Mouse (Mus musculus) megakaryocyte, embryonic 14.5 days (primary cell): Measurements from ENCODE around the gene Platr17. TPM values are rescaled to one million over a fixed set of nuclear protein-coding genes. Genes with fewer than 3 reads are reported as not detected.

ENCODE experiments used
- H3K27me3 ChIP-seq: replicated peaks from 2 replicates; pipeline ENCODE3; 2012; ENCODE audit warnings: inconsistent platforms
- H3K36me3 ChIP-seq: replicated peaks from 2 replicates; pipeline ENCODE3; 2012; ENCODE audit warnings: low read length, inconsistent platforms, mixed read lengths
- H3K4me1 ChIP-seq: 2 replicates; pipeline ENCODE4 v1.6.1; 2012; ENCODE audit warnings: inconsistent platforms
- H3K4me3 ChIP-seq: replicated peaks from 2 replicates; pipeline ENCODE3; 2012; ENCODE audit warnings: moderate library complexity, mild to moderate bottlenecking, inconsistent platforms
- H3K9me3 ChIP-seq: 2 replicates; pipeline ENCODE4 v1.6.1; 2012; ENCODE audit warnings: inconsistent platforms
- FLI1 ChIP-seq: IDR thresholded peaks from 2 replicates; pipeline ENCODE4 v1.6.1; 2012; ENCODE audit warnings: low read length, inconsistent platforms, mixed read lengths
- GATA1 ChIP-seq: IDR thresholded peaks from 3 replicates; pipeline ENCODE4 v1.6.1; 2012; ENCODE audit warnings: mixed read lengths, low read length, inconsistent platforms, borderline replicate concordance
- polyA plus RNA-seq: library from polyadenylated mRNA; stranded (reverse); fragments of >175 nt; gene quantifications from 2 replicates; pipeline ENCODE4 v1.2.3, GENCODE M21; 2012; ENCODE audit warnings: low replicate concordance; ENCODE audit not compliant: insufficient read depth

Gene Platr17
- polyA plus RNA-seq, 1 experiment: not detected

DNA sequence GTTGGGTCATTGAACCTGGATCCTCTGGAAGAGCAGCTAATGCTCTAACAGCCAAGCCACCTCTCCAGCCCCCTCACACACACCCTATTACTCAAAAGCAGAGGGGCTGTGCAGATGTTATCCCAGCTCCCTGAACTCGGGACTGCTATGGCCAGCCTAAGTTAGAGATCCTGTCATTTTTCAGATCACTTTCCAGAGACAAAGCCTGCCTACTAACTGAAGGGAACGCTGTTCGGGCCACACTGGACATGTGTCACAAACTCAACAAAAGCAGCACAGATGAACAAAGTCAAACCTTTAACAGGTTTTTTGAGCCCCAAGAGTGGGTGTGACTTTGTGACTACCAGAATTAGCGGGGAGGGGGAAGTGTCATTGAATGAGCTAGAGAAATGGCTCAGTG lies 47.9 kb downstream of the Platr17 start:
- Histone ChIP-seq H3K9me3 (no peaks in the 10 kb centered on the region), H3K36me3 (peaks cover 65% of the 10 kb centered on the region), H3K27me3 (no peaks in the 10 kb centered on the region), H3K4me1 (peaks cover 79% of the 10 kb centered on the region), H3K4me3 (peak overlapping the region; percentile 78)
- TF ChIP-seq FLI1: no peak
- no peak for TF ChIP-seq GATA1

- no peak for TF ChIP-seq GATA1
- no peak for TF ChIP-seq FLI1
- peaks cover 65% of the 10 kb centered on the region for H3K36me3 ChIP-seq
- peak overlapping the region; percentile 78 for H3K4me3 ChIP-seq
Measured at GRCm38 (mm10) chr17:33953310-33953709, 48.4 kb downstream of the Platr17 start.

DNA sequence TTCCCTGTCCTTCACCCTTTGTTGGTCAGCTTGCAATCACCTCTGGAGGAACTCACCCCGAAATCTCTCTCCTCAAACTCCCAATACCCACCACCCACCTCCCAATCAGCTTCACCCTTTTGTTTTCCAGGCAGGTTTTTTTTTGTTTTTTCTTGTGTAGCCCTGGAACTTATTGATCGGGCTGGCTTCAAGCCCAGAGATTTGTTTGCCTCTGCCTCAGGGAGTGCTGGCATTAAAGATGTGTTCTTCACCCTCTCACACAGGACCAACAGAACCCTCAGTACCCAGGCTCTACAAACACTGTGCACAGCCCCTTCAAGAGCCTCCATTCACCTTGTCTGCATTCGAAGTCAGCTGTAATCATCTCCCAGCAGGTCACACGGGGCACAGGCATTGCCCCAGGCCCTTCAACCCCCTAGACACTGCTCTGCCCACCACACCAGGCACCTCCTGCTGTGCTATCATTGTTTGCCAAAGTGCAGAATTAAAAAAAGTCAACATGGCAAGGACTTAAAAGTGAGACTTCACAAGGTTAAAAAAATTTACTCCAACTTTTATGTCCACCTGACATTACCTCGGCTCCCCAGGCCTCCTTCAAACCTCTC lies 49.1 kb downstream of the Platr17 start:
- H3K9me3 ChIP-seq: no peaks in the 10 kb centered on the region
- TF ChIP-seq GATA1 (no peak), FLI1 (no peak)
- H3K36me3 ChIP-seq: peaks cover 65% of the 10 kb centered on the region
- H3K4me3 ChIP-seq: peak overlapping the region; percentile 98
- no peaks in the 10 kb centered on the region for H3K27me3 ChIP-seq
- peaks cover 70% of the 10 kb centered on the region for H3K4me1 ChIP-seq

More at GRCm38 (mm10) chr17:33953310-33953709, 48.4 kb downstream of the Platr17 start:
- Histone ChIP-seq H3K27me3 (no peaks in the 10 kb centered on the region), H3K4me1 (peaks cover 77% of the 10 kb centered on the region), H3K9me3 (no peaks in the 10 kb centered on the region)

GRCm38 (mm10) chr17:33954646-33955554 lies 50.0 kb downstream of the Platr17 start:
- peaks cover 66% of the 10 kb centered on the region for H3K4me1 ChIP-seq
- TF ChIP-seq FLI1 (no peak), GATA1 (no peak)
- no peaks in the 10 kb centered on the region for H3K27me3 ChIP-seq
- H3K9me3 ChIP-seq: no peaks in the 10 kb centered on the region
- peak overlapping the region; percentile 98 for H3K4me3 ChIP-seq
- H3K36me3 ChIP-seq: peaks cover 65% of the 10 kb centered on the region

GRCm38 (mm10) chr17:33955555-33956214 lies 50.8 kb downstream of the Platr17 start, which contains the start of the genes Vps52 and Rps18:
Gene Vps52, plus strand, starts transcription at chr17:33955812.
Gene Rps18, minus strand, starts transcription at chr17:33956001.
- no peaks in the 10 kb centered on the region for H3K27me3 ChIP-seq
- peak within 1 kb of the TSS; percentile 98 for H3K4me3 ChIP-seq
- no peaks in the 10 kb centered on the region for H3K9me3 ChIP-seq
- TF ChIP-seq GATA1 (no peak), FLI1 (peak; percentile 92)
- peaks cover 64% of the 10 kb centered on the region for H3K36me3 ChIP-seq
- H3K4me1 ChIP-seq: peaks cover 58% of the 10 kb centered on the region

Other genes with a start within 250 kb of the Platr17 start
- 70.4 and 414 TPM in 2 replicates for gene Hnrnpm, start 218.3 kb upstream of the Platr17 start, polyA plus RNA-seq
- 77.9 and 126 TPM in 2 replicates for gene March2, start 186.5 kb upstream of the Platr17 start, polyA plus RNA-seq
- 140 and 309 TPM in 2 replicates for gene Rab11b, start 144.6 kb upstream of the Platr17 start, polyA plus RNA-seq
- gene Angptl4, start 123.3 kb upstream of the Platr17 start, polyA plus RNA-seq: 0.59 and 1.5 TPM in 2 replicates
- 3.8 and 3.9 TPM in 2 replicates for gene Kank3, start 94.6 kb upstream of the Platr17 start, polyA plus RNA-seq
- 840 and 6,431 TPM in 2 replicates for gene Rps28, start 80.6 kb upstream of the Platr17 start, polyA plus RNA-seq
- gene Ndufa7, start 80.6 kb upstream of the Platr17 start, polyA plus RNA-seq: 1,277 and 1,645 TPM in 2 replicates
- 16.0 and 94.0 TPM in 2 replicates for gene Cd320, start 62.0 kb upstream of the Platr17 start, polyA plus RNA-seq
- not detected in 2 replicates for gene Gm7029, start 31.3 kb upstream of the Platr17 start, polyA plus RNA-seq
- gene Kifc1, start 14.5 kb upstream of the Platr17 start, polyA plus RNA-seq: 9.8 and 31.7 TPM in 2 replicates
- gene Daxx, start 4.3 kb downstream of the Platr17 start, polyA plus RNA-seq: 11.0 and 20.0 TPM in 2 replicates
- 362 and 606 TPM in 2 replicates for gene Tapbp, start 10.8 kb downstream of the Platr17 start, polyA plus RNA-seq
- 45.3 and 51.7 TPM in 2 replicates for gene Zbtb22, start 10.8 kb downstream of the Platr17 start, polyA plus RNA-seq
- gene Rgl2, start 24.4 kb downstream of the Platr17 start, polyA plus RNA-seq: 90.4 and 221 TPM in 2 replicates
- 39.4 and 269 TPM in 2 replicates for gene Pfdn6, start 35.2 kb downstream of the Platr17 start, polyA plus RNA-seq
- 58.7 and 64.2 TPM in 2 replicates for gene Wdr46, start 35.5 kb downstream of the Platr17 start, polyA plus RNA-seq
- 15.5 and 19.7 TPM in 2 replicates for gene B3galt4, start 46.4 kb downstream of the Platr17 start, polyA plus RNA-seq
- 75.8 and 138 TPM in 2 replicates for gene Vps52, start 50.7 kb downstream of the Platr17 start, polyA plus RNA-seq
- gene Rps18, start 50.9 kb downstream of the Platr17 start, polyA plus RNA-seq: 17.5 and 129 TPM in 2 replicates
- 144 and 307 TPM in 2 replicates for gene H2-K1, start 95.2 kb downstream of the Platr17 start, polyA plus RNA-seq
- gene Ring1, start 119.5 kb downstream of the Platr17 start, polyA plus RNA-seq: 5.3 and 24.9 TPM in 2 replicates
- gene H2-Ke6, start 122.9 kb downstream of the Platr17 start, polyA plus RNA-seq: 12.4 and 22.2 TPM in 2 replicates
- gene Slc39a7, start 126.5 kb downstream of the Platr17 start, polyA plus RNA-seq: 63.6 and 95.7 TPM in 2 replicates
- 66.5 and 117 TPM in 2 replicates for gene Rxrb, start 126.7 kb downstream of the Platr17 start, polyA plus RNA-seq
- 19.6 and 36.5 TPM in 2 replicates for gene Col11a2, start 134.3 kb downstream of the Platr17 start, polyA plus RNA-seq
- 9.5 and 12.1 TPM in 2 replicates for gene H2-Oa, start 187.2 kb downstream of the Platr17 start, polyA plus RNA-seq
- gene H2-DMa, start 214.4 kb downstream of the Platr17 start, polyA plus RNA-seq: 19.3 and 32.1 TPM in 2 replicates
- gene Brd2, start 217.5 kb downstream of the Platr17 start, polyA plus RNA-seq: 174 and 242 TPM in 2 replicates
- 1.5 TPM in 1 of 2 replicates, not detected in the other for gene H2-DMb2, start 238.2 kb downstream of the Platr17 start, polyA plus RNA-seq
- gene H2-DMb1, start 247.9 kb downstream of the Platr17 start, polyA plus RNA-seq: 1.1 TPM in 1 of 2 replicates, not detected in the other